Mouse (Mus musculus): ENCODE results near the gene Calr4. TPM values are rescaled to one million over a fixed set of nuclear protein-coding genes. Genes with fewer than 3 reads are reported as not detected.

Calr4 gene
- total RNA-seq, 2 experiments from 2014 or later: 0.81 TPM; not detected in 1

DNA sequence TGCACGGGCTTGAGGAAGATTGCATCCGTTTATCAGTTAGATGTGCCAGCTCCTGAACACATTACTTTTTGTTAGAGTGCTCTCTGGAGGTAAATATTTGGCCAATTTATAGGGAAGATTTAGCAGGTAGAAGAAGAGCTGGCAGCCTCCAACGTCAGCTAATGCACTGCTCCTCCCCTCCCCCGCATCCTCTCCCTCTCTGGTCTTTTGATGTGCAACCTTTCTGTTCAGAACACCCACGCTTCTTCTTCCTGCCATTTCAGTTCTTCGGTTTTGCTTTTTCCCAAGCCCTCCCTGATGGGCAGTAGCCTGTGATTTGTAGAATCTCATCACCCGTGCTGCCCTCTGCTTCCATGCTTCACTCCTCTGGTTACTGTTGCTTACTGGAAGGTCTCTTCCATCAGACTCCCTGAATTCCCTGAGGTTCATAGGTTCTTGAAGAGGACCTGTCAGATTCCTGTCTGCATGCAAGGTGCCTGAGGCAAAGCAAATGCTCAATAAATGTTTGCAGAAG lies 4.5 kb upstream of the Calr4 start:
- ATAC-seq (replicated peaks; ENCODE audit: low FRiP score, low TSS enrichment, poor library complexity, severe bottlenecking): no peak

DNA sequence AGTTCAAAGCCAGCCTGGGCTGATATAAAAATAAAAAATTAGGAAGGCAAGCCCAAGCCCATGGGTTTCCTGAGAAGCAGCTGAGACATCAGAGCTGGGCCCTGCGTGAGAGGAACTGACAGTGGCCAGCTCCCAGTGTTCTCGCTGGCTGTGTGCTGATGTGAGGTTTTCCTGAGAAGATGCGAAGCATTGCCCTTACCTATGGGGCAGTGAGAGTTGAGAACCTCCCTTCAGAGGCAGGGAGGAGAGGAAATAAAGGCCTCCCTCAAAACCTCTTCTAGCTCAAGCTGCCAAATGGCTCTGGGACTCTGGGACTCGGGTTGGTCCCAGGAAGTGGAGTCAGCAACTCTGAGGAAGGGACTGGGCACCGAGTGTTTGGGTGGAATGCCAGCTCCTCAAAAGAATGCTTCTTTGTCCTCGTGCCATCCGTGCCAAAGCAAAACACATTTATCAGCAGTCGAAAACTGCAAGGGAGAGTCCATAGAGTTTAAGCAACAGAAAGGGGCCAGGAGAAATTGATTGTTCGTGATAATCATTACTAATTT lies 593 bp downstream of the Calr4 start:
- no peak for ATAC-seq (replicated peaks; ENCODE audit: low FRiP score, low TSS enrichment, poor library complexity, severe bottlenecking)

- ATAC-seq (replicated peaks; ENCODE audit: low FRiP score, low TSS enrichment, poor library complexity, severe bottlenecking): no peak
These were observed 2.0 kb downstream of the Calr4 start for GRCm38 (mm10) chr4:109236186-109236879.

DNA sequence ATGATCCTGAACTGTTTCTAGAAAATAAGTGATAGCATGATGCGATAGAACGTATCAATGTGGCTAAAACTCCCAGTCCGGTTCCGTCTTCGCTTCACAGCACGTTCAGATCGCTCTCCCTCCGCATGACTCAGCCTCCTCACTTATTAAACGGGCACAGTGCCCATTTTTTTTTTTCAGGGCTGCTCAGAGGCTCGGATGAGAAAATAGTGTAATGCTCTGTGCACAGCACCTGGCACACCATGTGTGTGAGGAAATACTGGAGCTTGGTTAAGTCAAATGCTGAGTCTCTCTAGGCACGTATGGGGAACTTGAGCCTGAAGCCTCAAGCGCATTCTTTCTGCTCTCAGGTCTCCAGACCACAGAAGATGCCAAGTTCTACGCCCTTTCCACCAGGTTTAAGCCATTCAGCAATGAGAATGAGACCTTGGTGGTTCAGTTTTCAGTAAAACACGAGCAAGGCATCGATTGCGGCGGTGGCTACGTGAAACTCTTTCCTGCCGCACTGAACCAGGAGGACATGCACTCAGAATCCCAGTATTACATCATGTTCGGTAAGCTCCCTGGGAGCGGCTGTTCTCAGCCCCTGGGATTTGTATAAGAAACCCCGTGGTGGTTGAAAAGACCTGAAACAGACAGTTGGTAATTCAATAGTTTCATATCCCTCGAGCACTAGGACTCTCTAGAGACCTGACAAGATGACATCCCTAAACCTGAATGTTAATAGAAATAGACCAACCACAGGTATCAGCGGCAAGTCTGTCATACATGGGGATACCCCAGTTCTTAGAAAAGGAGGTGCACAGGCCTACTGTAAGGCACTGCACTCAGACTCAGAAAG lies 4.4 kb downstream of the Calr4 start:
- ATAC-seq (replicated peaks; ENCODE audit: low FRiP score, low TSS enrichment, poor library complexity, severe bottlenecking): no peak

DNA sequence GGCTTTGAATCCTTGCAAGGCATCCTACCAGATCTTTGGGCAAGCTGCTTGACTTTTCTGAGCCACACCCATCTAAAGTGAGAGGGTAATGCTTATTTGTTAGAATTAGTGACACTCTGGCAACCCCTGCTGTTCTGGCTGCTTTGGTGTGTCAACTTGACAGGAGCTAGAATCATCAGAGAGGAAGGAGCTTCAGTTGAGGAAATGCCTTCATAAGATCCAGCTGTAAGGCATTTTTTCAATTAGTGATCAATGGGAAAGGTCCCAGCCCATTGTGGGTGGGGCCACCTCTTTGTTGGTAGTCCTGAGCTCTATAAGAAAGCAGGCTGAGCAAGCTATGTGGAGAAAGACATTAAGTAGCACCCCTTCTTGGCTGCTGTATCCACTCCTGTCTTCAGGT lies 6.9 kb downstream of the Calr4 start:
- ATAC-seq (replicated peaks; ENCODE audit: low FRiP score, low TSS enrichment, poor library complexity, severe bottlenecking): no peak

- ATAC-seq (replicated peaks; ENCODE audit: low FRiP score, low TSS enrichment, poor library complexity, severe bottlenecking): no peak
These were observed 7.6 kb downstream of the Calr4 start for GRCm38 (mm10) chr4:109241934-109242333.

GRCm38 (mm10) chr4:109244506-109244905 lies 10.2 kb downstream of the Calr4 start:
- no peak for ATAC-seq (replicated peaks; ENCODE audit: low FRiP score, low TSS enrichment, poor library complexity, severe bottlenecking)

DNA sequence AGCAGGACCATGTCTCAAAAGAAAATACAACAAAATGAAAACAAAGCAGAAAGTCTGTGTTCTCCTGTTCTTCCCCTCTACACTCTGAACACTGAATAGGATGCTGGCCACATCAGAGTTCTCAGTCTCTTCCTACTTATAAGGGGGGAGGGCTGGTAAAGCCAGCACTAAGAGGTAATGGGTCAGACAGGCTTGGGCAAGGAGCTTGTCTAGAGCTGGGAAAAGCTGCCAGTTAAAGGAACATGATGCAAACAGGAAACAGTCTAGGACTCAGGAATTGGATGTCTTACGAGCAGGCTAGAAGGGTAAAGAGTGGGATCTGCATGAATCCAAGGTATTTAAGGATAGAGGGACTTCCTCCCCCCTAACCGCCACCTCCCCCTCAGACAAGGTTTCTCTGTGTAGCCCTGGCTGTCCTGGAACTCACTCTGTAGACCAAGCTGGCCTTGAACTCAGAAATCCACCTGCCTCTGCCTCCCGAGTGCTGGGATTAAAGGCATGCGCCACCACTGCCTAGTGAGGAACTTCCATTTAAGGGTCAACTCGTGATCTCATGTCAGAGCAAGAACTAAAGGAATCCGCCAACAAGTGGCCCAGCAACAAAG lies 10.8 kb downstream of the Calr4 start:
- no peak for ATAC-seq (replicated peaks; ENCODE audit: low FRiP score, low TSS enrichment, poor library complexity, severe bottlenecking)

GRCm38 (mm10) chr4:109251605-109252004 lies 17.3 kb downstream of the Calr4 start:
- ATAC-seq (replicated peaks; ENCODE audit: low FRiP score, low TSS enrichment, poor library complexity, severe bottlenecking): peak; percentile 63

DNA sequence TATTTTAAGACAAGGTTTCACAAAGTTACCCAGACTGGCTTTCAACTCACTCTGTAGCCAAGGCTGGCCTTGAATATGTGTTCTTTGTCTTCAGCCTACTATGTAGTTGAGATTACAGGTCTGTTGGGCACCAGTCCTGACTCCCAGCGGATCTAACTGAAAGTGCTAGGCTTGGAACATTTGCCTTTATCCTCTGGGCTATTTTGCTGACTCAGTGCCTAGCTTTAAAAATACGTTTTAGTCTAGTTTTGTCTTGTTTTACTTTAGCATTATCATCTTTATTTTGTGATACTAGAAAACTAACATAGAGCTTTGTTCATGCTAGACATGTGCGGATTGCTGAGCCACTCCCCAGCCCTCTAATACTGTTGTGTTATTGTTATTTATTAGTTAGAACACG lies 17.9 kb downstream of the Calr4 start:
- ATAC-seq (replicated peaks; ENCODE audit: low FRiP score, low TSS enrichment, poor library complexity, severe bottlenecking): no peak

DNA sequence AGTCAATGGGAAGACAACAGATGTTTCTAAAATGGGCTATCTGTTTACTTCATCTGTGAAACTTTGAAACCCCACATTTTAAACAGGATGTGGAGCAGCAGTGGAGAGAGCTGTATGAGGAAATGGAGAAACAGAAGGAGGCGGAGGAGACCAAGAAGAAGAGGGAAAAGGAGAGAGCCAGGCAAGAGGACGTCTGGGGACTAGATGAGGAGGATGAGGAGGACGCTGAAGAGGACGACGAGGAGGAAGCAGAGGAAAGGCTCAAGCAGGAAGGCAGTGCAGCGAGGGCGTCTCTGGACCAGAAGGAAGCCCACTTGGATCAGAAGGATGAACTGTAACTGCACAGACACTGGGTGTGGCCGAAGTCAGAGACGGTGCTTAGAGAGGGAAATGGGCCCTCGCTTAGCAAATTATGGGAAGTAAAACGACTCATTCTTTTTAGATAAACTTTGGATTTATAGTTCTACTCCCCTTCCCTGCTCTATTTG lies 19.4 kb downstream of the Calr4 start:
- no peak for ATAC-seq (replicated peaks; ENCODE audit: low FRiP score, low TSS enrichment, poor library complexity, severe bottlenecking)

DNA sequence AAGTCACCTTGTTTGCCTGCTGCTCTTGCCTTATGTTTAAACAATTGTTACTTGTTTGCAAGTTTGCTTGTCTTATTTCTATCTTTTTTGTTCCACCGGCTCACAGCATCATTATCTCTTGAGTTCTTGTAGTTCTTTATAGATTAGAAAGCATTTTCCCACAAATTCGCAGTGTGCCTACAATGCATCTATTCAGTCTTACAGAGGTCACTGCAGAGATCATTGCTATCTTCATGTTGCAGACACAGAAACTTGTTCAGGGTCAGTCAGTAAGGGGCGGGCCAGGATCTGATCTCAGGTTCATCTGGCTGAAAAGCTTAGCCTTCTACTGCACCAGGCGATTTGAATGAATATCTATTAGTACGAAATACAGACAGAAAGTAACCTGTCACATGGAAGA lies 20.2 kb downstream of the Calr4 start:
- peak; percentile 74 for ATAC-seq (replicated peaks; ENCODE audit: low FRiP score, low TSS enrichment, poor library complexity, severe bottlenecking)

- peak; percentile 32 for ATAC-seq (replicated peaks; ENCODE audit: low FRiP score, low TSS enrichment, poor library complexity, severe bottlenecking)
These were observed 21.0 kb downstream of the Calr4 start for GRCm38 (mm10) chr4:109255321-109255720.

DNA sequence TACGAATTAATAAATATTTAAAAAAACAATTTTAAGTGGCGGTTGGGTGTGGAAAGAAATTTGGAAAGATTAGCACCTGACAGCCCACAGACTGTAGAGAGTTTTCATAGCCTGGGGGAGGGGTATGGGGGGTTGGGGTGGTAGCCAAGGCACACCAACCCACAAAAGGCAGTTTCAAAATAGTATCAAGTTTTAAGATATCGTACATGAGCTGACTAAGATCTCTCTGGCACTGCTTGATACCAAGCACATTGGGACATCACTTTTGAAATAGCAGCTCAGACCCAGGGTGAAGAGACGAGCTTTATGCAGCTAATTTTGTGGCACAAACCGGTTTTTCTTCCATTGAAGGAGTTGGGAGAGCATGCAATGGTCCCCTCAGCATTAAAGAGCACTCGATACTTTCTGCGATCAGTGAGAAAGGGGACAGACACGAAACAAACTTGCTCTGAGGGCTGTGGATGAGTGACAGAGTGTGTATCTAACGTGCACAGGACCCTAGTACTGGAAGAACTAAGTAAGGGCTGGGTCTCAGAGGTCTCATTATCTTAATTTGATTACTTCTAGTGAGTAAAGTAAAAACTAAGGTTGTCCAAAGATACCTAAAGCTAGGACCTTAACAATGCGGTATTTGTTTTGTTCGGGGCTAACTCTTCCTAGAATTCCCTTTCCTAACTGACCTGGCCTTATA lies 21.6 kb downstream of the Calr4 start:
- ATAC-seq (replicated peaks; ENCODE audit: low FRiP score, low TSS enrichment, poor library complexity, severe bottlenecking): peak; percentile 48

DNA sequence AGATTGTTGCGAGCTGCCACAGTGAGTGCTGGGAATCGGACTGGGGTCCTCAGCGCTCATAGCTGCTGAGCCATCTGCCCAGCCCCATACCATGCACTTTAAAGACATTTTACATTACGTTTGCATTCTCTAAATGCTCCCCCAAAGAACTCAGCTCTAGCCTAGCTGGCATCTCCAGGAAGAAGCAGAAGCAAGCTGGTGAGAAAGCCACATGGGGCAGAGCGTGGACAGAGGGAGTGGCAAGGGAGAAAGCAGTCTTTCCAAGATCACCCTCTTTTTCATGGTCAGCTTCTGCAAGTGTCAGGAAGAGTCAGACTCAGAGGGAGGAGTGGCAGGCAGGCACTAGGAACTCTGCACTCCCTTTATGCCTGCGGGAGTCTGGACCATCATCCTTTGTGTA lies 22.5 kb downstream of the Calr4 start:
- no peak for ATAC-seq (replicated peaks; ENCODE audit: low FRiP score, low TSS enrichment, poor library complexity, severe bottlenecking)

GRCm38 (mm10) chr4:109257639-109258038 lies 23.4 kb downstream of the Calr4 start:
- no peak for ATAC-seq (replicated peaks; ENCODE audit: low FRiP score, low TSS enrichment, poor library complexity, severe bottlenecking)

- ATAC-seq (replicated peaks; ENCODE audit: low FRiP score, low TSS enrichment, poor library complexity, severe bottlenecking): no peak
These were observed 27.8 kb downstream of the Calr4 start for GRCm38 (mm10) chr4:109262068-109262467.

- no peak for ATAC-seq (replicated peaks; ENCODE audit: low FRiP score, low TSS enrichment, poor library complexity, severe bottlenecking)
These were observed 31.8 kb downstream of the Calr4 start for GRCm38 (mm10) chr4:109266056-109266455.

GRCm38 (mm10) chr4:109266744-109267143 lies 32.5 kb downstream of the Calr4 start:
- ATAC-seq (replicated peaks; ENCODE audit: low FRiP score, low TSS enrichment, poor library complexity, severe bottlenecking): no peak

Data from megakaryocyte-erythroid progenitor cell, adult 5-6 weeks (primary cell).